Mouse (Mus musculus) cerebellum, adult 9-10 months (tissue): Measurements from ENCODE around the gene Paqr7.
"Not testable (repeated sequence)": the region's sequence is repeated elsewhere in the genome, so short reads cannot be mapped to it uniquely, and the experiment has no call there.

Experiments used
- DNase-seq: peaks from one replicate; pipeline ENCODE4 v3.0.0; 2022

Gene Paqr7

DNA sequence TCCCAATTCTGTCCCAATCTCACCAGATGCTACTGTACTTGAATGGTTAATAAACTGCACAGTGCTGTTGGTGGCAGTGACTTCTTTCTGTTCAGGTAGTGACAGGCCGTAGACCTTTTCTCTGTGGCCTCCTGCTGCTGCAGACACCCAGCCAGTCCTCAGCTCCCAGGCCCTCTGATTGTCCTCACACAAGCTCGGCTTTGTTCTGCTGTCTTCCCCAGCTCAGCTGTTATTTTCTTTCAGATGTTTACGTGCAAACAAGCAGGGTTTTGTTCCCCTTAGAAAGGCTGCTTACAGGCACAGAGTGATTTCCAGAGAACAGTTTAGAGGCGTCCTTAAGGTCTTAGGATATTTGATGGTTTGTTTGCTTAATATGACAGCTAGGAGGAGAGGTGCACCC, 22.7 kb upstream of the Paqr7 start:
- DNase-seq = no peak

DNA sequence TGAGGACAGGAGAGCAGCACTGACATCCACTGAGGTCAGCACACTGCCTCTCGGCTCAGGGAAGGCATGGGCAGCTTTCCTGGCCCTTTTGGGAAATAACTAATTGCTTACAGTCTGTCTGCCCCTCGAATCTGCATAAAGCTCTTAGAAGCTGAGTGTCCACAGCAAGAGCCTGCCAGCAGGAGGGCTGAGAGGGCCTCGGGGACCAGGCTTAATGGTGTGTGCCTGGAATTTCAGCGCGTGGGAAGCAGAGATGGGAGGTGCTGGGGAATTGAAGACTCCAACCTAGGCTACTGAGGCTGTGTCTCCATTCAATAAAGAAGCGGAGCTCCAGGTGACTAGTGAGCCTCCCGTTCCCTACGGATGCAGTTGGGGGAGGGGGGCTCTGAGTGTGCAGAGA, 22.3 kb upstream of the Paqr7 start:
- no peak for DNase-seq

- peak; percentile 75 for DNase-seq
Observed at GRCm38 (mm10) chr4:134476899-134477298, 19.6 kb upstream of the Paqr7 start.

DNA sequence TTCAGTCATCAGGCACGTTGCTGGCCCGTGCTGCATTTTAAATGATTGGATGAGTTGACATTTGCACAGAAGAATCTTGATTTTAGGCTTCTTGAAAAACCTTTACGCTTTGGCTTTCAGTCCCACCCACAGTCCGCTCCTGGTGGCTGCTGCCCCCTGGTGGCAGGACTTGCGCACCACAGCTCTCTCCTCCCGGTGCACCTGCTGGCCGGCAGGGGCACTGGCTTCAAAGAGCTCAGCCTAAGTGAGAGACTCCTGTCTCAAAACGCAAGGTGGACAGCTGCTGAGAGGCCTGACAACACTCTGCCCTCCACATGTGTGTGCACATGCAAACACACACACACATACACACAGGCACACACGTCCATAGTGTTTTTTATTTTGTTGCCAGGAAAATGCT, 18.5 kb upstream of the Paqr7 start:
- DNase-seq = peak; percentile 97

DNA sequence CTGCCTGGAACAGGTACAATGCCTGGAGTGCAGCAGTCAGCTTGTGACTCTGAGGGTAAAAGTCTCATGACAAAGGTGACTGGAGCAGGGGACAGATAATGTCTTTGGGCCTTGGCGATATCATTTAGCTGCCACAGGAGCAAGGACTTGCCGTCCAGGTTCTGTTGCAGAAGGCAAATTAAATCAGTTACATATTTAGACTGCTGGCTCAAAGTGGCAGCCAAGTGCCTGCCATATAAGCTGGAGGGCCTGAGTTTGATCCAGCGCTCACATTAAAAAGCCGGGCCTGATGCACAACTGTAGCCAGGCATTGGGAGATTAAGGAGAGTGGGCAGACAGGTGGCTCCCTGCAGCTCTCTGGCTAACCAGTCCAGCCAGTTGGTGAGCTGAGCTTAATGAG, 16.7 kb upstream of the Paqr7 start:
- DNase-seq = no peak

GRCm38 (mm10) chr4:134480864-134481263, 15.6 kb upstream of the Paqr7 start:
- DNase-seq = peak; percentile 87

- DNase-seq = no peak
Observed at GRCm38 (mm10) chr4:134481270-134481669, 15.2 kb upstream of the Paqr7 start.

DNA sequence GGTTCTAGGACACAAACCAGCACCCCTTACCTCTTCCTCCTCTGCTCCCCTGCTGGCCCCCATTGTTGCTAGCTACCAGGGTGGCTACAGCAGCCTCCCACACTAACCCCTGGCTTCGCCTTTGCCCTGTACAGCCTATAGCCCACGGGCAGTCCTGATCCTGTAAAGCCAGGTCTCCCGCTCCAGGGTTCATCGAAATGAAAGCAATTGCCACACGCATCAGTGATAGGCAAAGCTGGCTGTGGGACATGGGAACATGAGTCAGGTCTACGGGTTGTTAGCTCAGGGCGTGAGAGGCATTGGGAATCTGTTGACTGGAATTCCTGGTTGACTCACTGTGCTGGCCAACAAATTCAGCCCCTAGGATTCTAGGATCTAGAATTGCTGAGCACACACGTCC, 14.1 kb upstream of the Paqr7 start:
- DNase-seq = peak; percentile 74

DNA sequence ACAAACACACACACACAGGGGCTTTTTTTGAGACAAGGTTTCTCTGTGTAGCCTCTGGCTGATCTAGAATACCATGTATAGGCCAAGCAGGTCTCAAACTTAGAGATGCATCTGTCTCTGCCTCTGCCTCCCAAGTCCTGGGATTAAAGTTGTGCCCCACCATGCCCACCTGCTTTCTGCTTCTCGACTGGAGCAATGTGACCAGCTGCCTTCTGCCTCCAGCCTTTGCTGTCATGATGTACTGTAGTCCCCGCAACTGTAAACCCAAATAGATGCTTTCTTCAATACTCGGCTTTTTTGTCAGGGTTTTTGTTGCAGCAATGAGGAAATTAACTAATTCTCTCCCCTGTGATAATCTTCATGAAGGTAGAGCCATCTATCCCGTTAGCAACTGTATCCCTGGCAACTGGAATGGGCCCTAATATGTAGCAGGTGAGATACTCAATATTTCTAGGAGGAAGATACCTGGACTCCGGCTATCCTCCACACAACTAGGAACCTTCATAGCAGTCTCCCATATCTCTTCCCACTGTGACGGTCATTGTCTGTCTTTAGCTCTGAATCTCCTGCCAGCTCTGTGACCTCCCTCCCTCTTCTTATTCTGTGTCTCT, 13.3 kb upstream of the Paqr7 start:
- DNase-seq = no peak

DNA sequence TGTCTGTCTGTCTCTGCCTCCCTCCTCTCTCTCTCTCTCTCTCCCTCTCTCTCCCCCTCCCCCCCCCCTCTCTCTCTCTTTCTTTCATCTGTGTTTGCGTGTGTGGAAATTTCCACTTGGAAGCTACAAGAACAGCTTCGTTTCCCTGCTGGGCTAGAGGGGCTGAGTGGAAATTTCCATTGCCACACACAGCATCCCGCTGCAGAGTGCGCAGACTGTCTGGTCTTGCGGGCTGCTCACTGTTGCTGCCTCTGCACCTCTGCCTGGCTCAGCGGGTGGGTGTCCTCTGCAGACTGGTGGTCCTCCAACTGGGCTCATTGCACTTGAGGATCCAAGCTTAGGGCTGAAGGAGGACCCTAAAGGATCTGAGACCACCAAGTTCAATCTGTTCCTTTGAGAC, 12.8 kb upstream of the Paqr7 start:
- peak; percentile 95 for DNase-seq

DNA sequence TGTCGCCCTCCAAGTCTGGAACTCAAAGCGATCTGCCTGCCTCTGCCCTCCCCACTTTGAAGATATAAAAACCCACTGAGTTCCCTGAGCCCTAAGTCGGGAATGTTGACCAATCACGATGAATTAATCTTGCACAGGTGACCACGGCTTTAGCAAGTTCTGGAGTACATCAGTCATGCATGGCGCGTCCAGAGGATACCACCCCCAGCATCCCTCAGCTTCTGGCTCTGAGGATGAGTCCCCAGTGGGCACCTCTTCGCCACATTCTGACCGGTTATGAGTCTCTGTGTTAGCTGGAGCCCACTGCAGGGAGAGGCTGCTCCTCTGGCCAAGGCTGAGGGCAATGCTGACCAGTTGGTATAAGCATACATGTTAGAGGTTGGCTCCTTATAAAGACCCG, 12.3 kb upstream of the Paqr7 start:
- peak; percentile 77 for DNase-seq

DNA sequence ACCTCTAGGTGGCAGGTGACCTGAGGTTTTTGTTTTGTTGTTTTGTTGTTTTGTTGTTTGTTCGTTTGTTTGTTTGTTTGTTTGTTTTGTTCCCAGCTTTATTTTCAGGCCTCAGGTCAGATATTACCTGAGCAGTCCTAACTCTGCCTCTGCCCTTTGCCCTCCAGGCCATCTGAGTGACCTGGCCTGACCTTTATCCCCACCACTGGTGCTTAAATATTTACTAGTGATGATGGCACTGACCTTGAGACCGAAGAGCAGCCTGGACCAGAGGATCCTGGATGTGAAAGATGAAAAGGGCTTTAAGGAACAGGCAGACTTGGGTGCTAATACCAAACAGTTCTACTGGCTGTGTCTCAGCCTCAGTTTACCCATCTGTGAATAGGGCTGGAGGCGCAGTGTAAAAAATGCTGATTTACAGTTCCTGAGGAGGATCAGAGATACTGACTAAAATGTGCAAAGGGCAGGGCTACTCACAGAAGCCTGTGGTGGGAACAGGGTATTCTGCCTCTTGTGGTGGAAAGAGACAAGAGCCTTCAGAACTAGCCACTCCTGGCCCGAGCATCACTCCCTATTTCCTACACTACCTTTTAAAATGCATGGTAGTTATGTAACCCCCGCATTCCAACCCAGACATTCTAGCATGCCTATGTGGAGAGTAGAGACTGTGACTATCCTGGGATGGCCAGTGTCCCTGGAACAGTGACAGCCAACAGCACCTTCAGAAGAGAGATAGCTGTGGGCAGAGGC, 11.2 kb upstream of the Paqr7 start:
- DNase-seq = no peak

GRCm38 (mm10) chr4:134488211-134488610, 8.3 kb upstream of the Paqr7 start:
- DNase-seq = no peak

DNA sequence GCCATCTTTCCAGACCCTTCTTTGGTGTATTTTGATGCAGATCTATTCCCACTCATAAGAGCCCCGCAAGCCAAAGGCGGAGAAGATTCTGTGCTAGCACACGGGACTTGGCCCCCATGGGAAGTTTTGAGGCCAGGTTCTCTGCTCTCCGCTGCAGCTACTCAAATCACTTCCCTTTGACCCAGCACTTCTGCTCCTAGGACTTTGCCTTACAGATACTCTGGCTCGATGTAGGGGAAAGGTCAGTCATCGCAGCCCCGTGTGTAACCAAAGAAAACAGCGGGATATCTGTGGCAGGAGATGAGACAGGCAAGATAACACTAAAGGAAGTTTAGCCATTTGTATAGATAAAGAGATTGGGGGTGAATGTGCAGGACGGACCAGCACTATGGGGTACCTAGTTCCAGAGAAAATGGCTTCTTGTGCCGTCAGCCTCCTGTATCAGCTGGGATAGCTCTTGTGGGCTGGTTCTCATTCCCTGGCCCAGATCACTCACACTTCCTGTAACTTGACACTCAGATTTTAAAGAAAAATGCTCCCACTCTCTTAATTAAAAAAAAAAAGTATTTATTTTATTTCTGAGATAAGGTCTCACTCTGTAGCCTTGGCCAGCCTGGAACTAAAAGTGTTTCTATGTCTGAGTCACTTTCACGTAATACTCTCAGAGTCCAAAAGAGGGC, 6.4 kb upstream of the Paqr7 start:
- DNase-seq = no peak

- no peak for DNase-seq
Observed at GRCm38 (mm10) chr4:134491716-134492115, 4.8 kb upstream of the Paqr7 start.

- not testable (repeated sequence) for DNase-seq
Observed at GRCm38 (mm10) chr4:134494161-134494560, 2.3 kb upstream of the Paqr7 start.

DNA sequence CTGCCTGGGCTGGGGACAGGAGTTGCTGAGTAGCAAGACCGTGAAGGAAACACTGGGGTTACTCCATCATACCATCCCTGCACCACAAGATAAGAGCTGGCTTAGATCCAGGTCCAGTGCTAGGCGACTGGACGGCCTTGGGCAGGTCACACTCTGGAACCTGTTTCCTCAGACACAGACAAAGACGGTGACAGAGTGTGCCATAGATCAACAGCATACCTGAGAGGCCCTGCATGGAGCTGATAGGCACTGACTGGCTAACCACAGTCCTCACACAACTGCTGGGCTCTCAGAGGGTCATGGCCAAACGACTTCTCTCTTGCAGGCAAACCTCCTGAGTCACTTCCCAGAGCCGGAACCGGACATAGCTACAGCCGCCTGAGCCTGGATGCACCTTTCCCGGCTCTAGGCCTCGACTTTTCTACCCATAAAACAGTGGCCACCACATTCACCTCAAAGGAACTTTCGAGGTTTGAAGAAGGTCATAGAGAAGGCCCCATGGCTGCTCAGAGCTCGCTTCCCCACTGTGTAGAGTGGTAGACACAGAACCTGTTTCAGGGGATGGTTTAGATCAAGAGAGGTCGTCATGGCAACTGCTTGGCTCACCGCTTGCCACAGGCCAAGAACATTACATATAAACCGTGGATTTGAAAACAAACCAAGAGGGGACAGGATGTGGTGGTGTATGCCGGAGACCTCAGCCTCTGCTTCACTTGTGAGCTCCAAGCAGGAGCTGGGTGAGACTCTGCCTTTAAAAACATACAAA, 1.5 kb upstream of the Paqr7 start:
- DNase-seq = no peak

DNA sequence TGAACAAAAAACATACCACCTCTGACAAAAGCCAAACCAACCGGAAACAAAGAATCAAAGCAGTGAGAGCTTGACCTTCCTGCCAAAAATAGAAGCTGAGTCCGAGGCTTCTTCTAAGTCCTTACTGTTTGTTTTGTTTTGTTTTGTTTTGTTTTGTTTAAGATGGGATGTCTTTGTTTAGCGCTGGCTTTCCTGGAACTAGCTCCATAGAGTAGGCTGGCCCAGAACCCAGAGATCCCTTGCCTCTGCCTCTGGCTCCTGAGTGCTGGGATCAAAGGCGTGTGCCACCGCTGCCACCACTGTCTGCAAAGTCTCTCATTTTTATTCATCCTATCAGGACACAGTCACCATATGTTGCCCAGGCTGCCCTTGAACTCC, 962 bp upstream of the Paqr7 start:
- no peak for DNase-seq

GRCm38 (mm10) chr4:134497223-134497622, 726 bp downstream of the Paqr7 start:
- no peak for DNase-seq

DNA sequence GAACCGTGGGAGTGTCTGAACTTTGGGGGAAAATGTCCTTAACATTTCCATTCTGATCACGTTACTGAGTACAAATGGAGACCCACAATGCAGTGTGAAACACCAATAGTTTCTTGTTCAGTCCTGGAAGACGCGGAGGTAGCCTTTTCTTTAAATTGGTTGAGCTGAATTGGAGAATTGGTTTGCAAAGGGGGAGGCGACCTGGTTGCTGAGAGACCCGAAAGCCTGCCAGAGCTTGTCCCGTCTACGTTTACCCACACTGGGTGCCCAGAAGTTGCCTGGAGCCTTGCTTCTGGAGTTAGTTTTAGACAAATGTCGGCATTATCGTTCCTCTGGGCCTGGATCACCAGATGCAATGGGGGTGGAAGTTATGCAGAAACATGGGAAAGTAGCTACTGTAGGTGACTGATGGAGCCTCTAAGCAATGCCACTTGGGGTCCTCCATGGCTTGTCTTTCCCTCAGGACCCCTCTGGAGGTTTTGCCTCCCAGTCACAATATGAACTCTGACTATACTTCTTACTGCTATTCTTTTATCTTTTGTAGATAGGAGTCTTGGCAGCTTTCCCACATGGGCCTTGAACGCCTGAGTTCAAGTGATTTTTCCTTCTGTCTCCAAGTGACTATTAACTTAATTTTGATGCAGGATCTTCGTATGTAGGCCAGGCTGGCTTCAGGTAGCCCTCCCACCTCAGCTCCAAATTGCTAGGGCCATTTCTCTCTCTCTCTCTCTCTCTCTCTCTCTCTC, 1.7 kb downstream of the Paqr7 start:
- peak; percentile 53 for DNase-seq

- DNase-seq = not testable (repeated sequence)
Observed at GRCm38 (mm10) chr4:134498983-134499382, 2.5 kb downstream of the Paqr7 start.

DNA sequence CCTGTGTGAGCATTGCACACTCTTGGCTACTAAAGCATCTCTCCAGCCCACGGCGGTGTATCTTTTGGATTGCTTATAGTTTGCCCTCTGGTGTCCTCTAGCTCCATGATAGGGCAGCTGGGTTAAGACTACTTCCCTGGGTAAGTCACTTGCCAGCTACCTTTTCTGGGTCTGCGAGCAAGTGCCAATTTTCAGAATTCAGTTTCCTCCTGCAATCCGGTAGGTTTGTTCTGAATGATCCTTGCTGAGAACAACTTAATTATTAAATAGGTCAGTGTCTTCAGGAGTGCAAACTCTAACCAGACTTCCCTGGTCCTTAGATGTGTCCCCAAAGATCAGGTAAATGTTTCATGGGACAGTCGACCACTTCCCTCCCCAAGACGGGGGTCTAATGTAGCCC, 4.6 kb downstream of the Paqr7 start:
- no peak for DNase-seq
